Mouse (Mus musculus): ENCODE results near the gene Gja3.

DNA sequence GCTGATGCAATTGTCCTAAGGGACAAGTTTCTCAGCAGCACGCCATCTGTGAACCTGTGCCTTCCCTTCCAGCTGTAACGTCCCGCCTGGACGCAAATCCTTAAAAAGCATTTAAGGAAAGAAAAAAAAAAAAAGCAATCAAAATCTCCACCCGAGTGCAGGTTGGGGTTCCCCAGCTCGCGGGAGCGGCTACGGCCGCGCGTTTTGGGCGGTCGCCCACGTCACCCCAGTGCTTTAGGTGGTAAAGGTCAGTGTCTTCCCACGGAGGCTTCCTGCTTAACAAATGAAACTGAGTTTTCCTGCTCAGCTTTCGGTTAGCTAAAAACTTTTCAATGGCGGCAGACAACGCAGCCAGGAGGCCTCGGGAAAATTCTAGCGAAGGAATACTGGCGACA, 45.8 kb upstream of the Gja3 start:
- no peak for TF ChIP-seq CTCF (IDR thresholded peaks at IDR 0.05; ENCODE audit: borderline replicate concordance, insufficient read depth, low read length)
- no peak for TF ChIP-seq POLR2A (IDR thresholded peaks at IDR 0.05; ENCODE audit: low read depth, low read length)

All from embryonic fibroblast, embryonic 13.5 days (primary cell).